Mouse (Mus musculus): ENCODE data around the gene Alpk1. TPM values are rescaled to one million over a fixed set of nuclear protein-coding genes. Genes with fewer than 3 reads are reported as not detected.
A peak's percentile ranks its signal among the peaks of the same experiment; 100 is the strongest.

Gene Alpk1
- polyA plus RNA-seq, 1 experiment from 2014 or later = 1.2 TPM

GRCm38 (mm10) chr3:127809103-127809502, 28.8 kb upstream of the Alpk1 start:
- H3K9me3 ChIP-seq (ENCODE audit: control insufficient read depth, low read length) = no peaks in the 10 kb centered on the region
- no peaks in the 10 kb centered on the region; the same call in 1 of the 2 replicates for H3K36me3 ChIP-seq (ENCODE audit: control insufficient read depth, insufficient read depth, low read length)
- H3K27me3 ChIP-seq (ENCODE audit: control insufficient read depth, insufficient read depth, low read length) = no peaks in the 10 kb centered on the region
- DNase-seq (ENCODE audit: low spot score) (no peak), ATAC-seq (ENCODE audit: low FRiP score) (no peak)
- no peak overlapping the region for H3K9ac ChIP-seq (ENCODE audit: low read depth, low read length)
- no peak overlapping the region for H3K27ac ChIP-seq (ENCODE audit: low read depth, low read length)
- WGBS = 93% methylated on average over 7 of the region's 7 CpGs
- no peak overlapping the region for H3K4me2 ChIP-seq (replicated peaks; ENCODE audit: low read depth, low read length)
- H3K4me1 ChIP-seq (replicated peaks; ENCODE audit: control insufficient read depth, insufficient read depth, low read length) = no peaks in the 10 kb centered on the region
- H3K4me3 ChIP-seq (ENCODE audit: low read depth, low read length) = no peak overlapping the region

- Histone ChIP-seq H3K4me1 (replicated peaks; ENCODE audit: control insufficient read depth, insufficient read depth, low read length) (no peaks in the 10 kb centered on the region), H3K27me3 (ENCODE audit: control insufficient read depth, insufficient read depth, low read length) (no peaks in the 10 kb centered on the region), H3K9ac (ENCODE audit: low read depth, low read length) (no peak overlapping the region), H3K9me3 (ENCODE audit: control insufficient read depth, low read length) (no peaks in the 10 kb centered on the region), H3K27ac (ENCODE audit: low read depth, low read length) (no peak overlapping the region), H3K4me2 (replicated peaks; ENCODE audit: low read depth, low read length) (no peak overlapping the region), H3K4me3 (ENCODE audit: low read depth, low read length) (no peak overlapping the region), H3K36me3 (ENCODE audit: control insufficient read depth, insufficient read depth, low read length) (no peaks in the 10 kb centered on the region; the same call in 1 of the 2 replicates)
- 0 out of 2 replicates have a peak, but pooled peaks have one; percentile 27 for ATAC-seq (ENCODE audit: low FRiP score)
- DNase-seq (ENCODE audit: low spot score) = peak; percentile 19
- 41% methylated on average over 5 of the region's 5 CpGs for whole genome bisulfite sequencing
Observed at GRCm38 (mm10) chr3:127807846-127808245, 27.5 kb upstream of the Alpk1 start.

- no peaks in the 10 kb centered on the region for H3K9me3 ChIP-seq (ENCODE audit: control insufficient read depth, low read length)
- no peak overlapping the region for H3K4me3 ChIP-seq (ENCODE audit: low read depth, low read length)
- H3K27me3 ChIP-seq (ENCODE audit: control insufficient read depth, insufficient read depth, low read length) = no peaks in the 10 kb centered on the region
- no peak overlapping the region for H3K9ac ChIP-seq (ENCODE audit: low read depth, low read length)
- no peak overlapping the region for H3K4me2 ChIP-seq (replicated peaks; ENCODE audit: low read depth, low read length)
- 96% methylated on average over 6 of the region's 6 CpGs for WGBS
- H3K4me1 ChIP-seq (replicated peaks; ENCODE audit: control insufficient read depth, insufficient read depth, low read length) = no peaks in the 10 kb centered on the region
- DNase-seq (ENCODE audit: low spot score) (no peak), ATAC-seq (ENCODE audit: low FRiP score) (no peak)
- H3K36me3 ChIP-seq (ENCODE audit: control insufficient read depth, insufficient read depth, low read length) = no peaks in the 10 kb centered on the region; the same call in 1 of the 2 replicates
- no peak overlapping the region for H3K27ac ChIP-seq (ENCODE audit: low read depth, low read length)
Observed at GRCm38 (mm10) chr3:127805991-127806390, 25.7 kb upstream of the Alpk1 start.

GRCm38 (mm10) chr3:127805071-127805470, 24.7 kb upstream of the Alpk1 start:
- H3K4me1 ChIP-seq (replicated peaks; ENCODE audit: control insufficient read depth, insufficient read depth, low read length) = no peaks in the 10 kb centered on the region
- DNase-seq (ENCODE audit: low spot score) (no peak), ATAC-seq (ENCODE audit: low FRiP score) (no peak)
- no peak overlapping the region for H3K4me2 ChIP-seq (replicated peaks; ENCODE audit: low read depth, low read length)
- WGBS = 80% methylated on average over 12 of the region's 12 CpGs
- H3K9ac ChIP-seq (ENCODE audit: low read depth, low read length) = no peak overlapping the region
- H3K27ac ChIP-seq (ENCODE audit: low read depth, low read length) = no peak overlapping the region
- no peak overlapping the region for H3K4me3 ChIP-seq (ENCODE audit: low read depth, low read length)
- H3K36me3 ChIP-seq (ENCODE audit: control insufficient read depth, insufficient read depth, low read length) = no peaks in the 10 kb centered on the region; the same call in 1 of the 2 replicates
- H3K27me3 ChIP-seq (ENCODE audit: control insufficient read depth, insufficient read depth, low read length) = no peaks in the 10 kb centered on the region
- no peaks in the 10 kb centered on the region for H3K9me3 ChIP-seq (ENCODE audit: control insufficient read depth, low read length)

GRCm38 (mm10) chr3:127804439-127804838, 24.1 kb upstream of the Alpk1 start:
- no peak for DNase-seq (ENCODE audit: low spot score)
- Histone ChIP-seq H3K4me2 (replicated peaks; ENCODE audit: low read depth, low read length) (no peak overlapping the region), H3K27me3 (ENCODE audit: control insufficient read depth, insufficient read depth, low read length) (no peaks in the 10 kb centered on the region), H3K9me3 (ENCODE audit: control insufficient read depth, low read length) (no peaks in the 10 kb centered on the region), H3K27ac (ENCODE audit: low read depth, low read length) (no peak overlapping the region), H3K36me3 (ENCODE audit: control insufficient read depth, insufficient read depth, low read length) (no peaks in the 10 kb centered on the region; the same call in 1 of the 2 replicates), H3K4me3 (ENCODE audit: low read depth, low read length) (no peak overlapping the region), H3K4me1 (replicated peaks; ENCODE audit: control insufficient read depth, insufficient read depth, low read length) (no peaks in the 10 kb centered on the region), H3K9ac (ENCODE audit: low read depth, low read length) (no peak overlapping the region)
- ATAC-seq (ENCODE audit: low FRiP score) = no peak
- 87% methylated on average over 4 of the region's 4 CpGs for WGBS

GRCm38 (mm10) chr3:127802814-127803213, 22.5 kb upstream of the Alpk1 start:
- no peak overlapping the region for H3K4me2 ChIP-seq (replicated peaks; ENCODE audit: low read depth, low read length)
- no peaks in the 10 kb centered on the region for H3K36me3 ChIP-seq (ENCODE audit: control insufficient read depth, insufficient read depth, low read length)
- no peak overlapping the region for H3K9ac ChIP-seq (ENCODE audit: low read depth, low read length)
- no peak for DNase-seq (ENCODE audit: low spot score)
- ATAC-seq (ENCODE audit: low FRiP score) = no peak
- H3K9me3 ChIP-seq (ENCODE audit: control insufficient read depth, low read length) = no peaks in the 10 kb centered on the region
- no peak overlapping the region for H3K27ac ChIP-seq (ENCODE audit: low read depth, low read length)
- H3K4me1 ChIP-seq (replicated peaks; ENCODE audit: control insufficient read depth, insufficient read depth, low read length) = no peaks in the 10 kb centered on the region
- H3K27me3 ChIP-seq (ENCODE audit: control insufficient read depth, insufficient read depth, low read length) = no peaks in the 10 kb centered on the region
- 62% methylated on average over 8 of the region's 8 CpGs for WGBS
- no peak overlapping the region for H3K4me3 ChIP-seq (ENCODE audit: low read depth, low read length)

- 93% methylated on average over 8 of the region's 8 CpGs for WGBS
- Histone ChIP-seq H3K27ac (ENCODE audit: low read depth, low read length) (no peak overlapping the region), H3K27me3 (ENCODE audit: control insufficient read depth, insufficient read depth, low read length) (no peaks in the 10 kb centered on the region), H3K36me3 (ENCODE audit: control insufficient read depth, insufficient read depth, low read length) (no peaks in the 10 kb centered on the region), H3K4me1 (replicated peaks; ENCODE audit: control insufficient read depth, insufficient read depth, low read length) (no peaks in the 10 kb centered on the region), H3K9me3 (ENCODE audit: control insufficient read depth, low read length) (no peaks in the 10 kb centered on the region), H3K4me2 (replicated peaks; ENCODE audit: low read depth, low read length) (no peak overlapping the region), H3K9ac (ENCODE audit: low read depth, low read length) (no peak overlapping the region), H3K4me3 (ENCODE audit: low read depth, low read length) (no peak overlapping the region)
- ATAC-seq (ENCODE audit: low FRiP score) (no peak), DNase-seq (ENCODE audit: low spot score) (no peak)
Observed at GRCm38 (mm10) chr3:127801162-127801561, 20.8 kb upstream of the Alpk1 start.

GRCm38 (mm10) chr3:127796271-127796670, 15.9 kb upstream of the Alpk1 start:
- no peaks in the 10 kb centered on the region for H3K36me3 ChIP-seq (ENCODE audit: control insufficient read depth, insufficient read depth, low read length)
- no peak overlapping the region for H3K4me3 ChIP-seq (ENCODE audit: low read depth, low read length)
- no peaks in the 10 kb centered on the region for H3K9me3 ChIP-seq (ENCODE audit: control insufficient read depth, low read length)
- H3K27ac ChIP-seq (ENCODE audit: low read depth, low read length) = no peak overlapping the region
- H3K9ac ChIP-seq (ENCODE audit: low read depth, low read length) = no peak overlapping the region
- H3K27me3 ChIP-seq (ENCODE audit: control insufficient read depth, insufficient read depth, low read length) = peaks cover under 1% of the 10 kb centered on the region; the same call in 1 of the 2 replicates
- DNase-seq (ENCODE audit: low spot score) = no peak
- no peaks in the 10 kb centered on the region for H3K4me1 ChIP-seq (replicated peaks; ENCODE audit: control insufficient read depth, insufficient read depth, low read length)
- WGBS = 96% methylated on average over 7 of the region's 7 CpGs
- no peak for ATAC-seq (ENCODE audit: low FRiP score)
- no peak overlapping the region for H3K4me2 ChIP-seq (replicated peaks; ENCODE audit: low read depth, low read length)

- 97% methylated on average over 3 of the region's 3 CpGs for WGBS
- Histone ChIP-seq H3K9ac (ENCODE audit: low read depth, low read length) (no peak overlapping the region), H3K9me3 (ENCODE audit: control insufficient read depth, low read length) (no peaks in the 10 kb centered on the region), H3K27me3 (ENCODE audit: control insufficient read depth, insufficient read depth, low read length) (peaks cover 3% of the 10 kb centered on the region; the same call in 1 of the 2 replicates), H3K27ac (ENCODE audit: low read depth, low read length) (no peak overlapping the region), H3K36me3 (ENCODE audit: control insufficient read depth, insufficient read depth, low read length) (no peaks in the 10 kb centered on the region), H3K4me3 (ENCODE audit: low read depth, low read length) (no peak overlapping the region), H3K4me1 (replicated peaks; ENCODE audit: control insufficient read depth, insufficient read depth, low read length) (peaks cover under 1% of the 10 kb centered on the region; the same call in 1 of the 2 replicates), H3K4me2 (replicated peaks; ENCODE audit: low read depth, low read length) (no peak overlapping the region)
- DNase-seq (ENCODE audit: low spot score) = no peak
- no peak for ATAC-seq (ENCODE audit: low FRiP score)
Observed at GRCm38 (mm10) chr3:127795762-127796161, 15.4 kb upstream of the Alpk1 start.
